11 mouse cellular contexts compared by ENCODE assay signal in the genomic region with DNA sequence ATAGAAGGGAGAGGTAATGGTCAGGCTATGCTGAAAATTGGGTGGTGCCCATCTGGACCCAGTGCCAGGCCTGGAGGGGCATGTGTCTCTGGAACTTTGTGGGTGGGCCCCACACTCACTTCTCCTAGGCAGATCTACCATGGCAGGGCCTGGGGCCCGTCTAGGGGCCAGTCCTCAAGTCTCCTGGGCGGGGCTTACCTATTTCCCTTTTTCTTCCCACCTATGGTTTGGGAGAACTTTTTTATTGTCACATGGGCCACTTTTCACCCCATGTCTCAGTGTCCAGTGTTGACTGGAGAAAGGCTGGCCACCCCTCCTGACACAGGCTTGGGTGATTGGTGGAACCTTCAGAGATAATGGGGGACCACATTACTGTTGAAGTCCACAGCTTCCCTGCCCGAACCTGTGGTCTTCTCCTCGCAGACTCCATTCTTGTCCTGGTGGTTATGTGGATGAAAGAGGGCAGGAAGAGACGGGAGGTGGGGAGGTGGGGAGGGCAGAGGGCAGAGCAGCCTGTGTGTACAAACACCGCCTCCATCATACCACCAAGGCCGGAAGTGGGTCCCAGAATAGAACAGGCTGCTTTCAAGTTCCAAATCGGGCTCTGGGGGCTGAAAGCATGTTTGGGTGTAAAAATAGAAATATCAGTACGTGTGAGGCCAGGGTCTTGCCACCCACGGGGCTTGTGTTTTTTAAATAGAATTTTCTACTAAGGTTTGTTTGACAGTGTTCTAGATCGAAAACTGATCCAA. TPM values are rescaled to one million over a fixed set of nuclear protein-coding genes. Genes with fewer than 3 reads are reported as not detected.
DNase-seq lines count a peak whose midpoint lies in the region; ATAC-seq and TF ChIP-seq lines count a peak whose summit lies in the region.
"Had no signal": no experiment of that assay in that cellular context is flagged by ENCODE, and none has a peak within 500 bp of the region (broad histone marks: within the 10 kb centered on the region; RNA-seq: fewer than 3 reads in every experiment).

No protein-coding gene starts in this region.

- H3K36me3 ChIP-seq in MEL (ENCODE audit: control insufficient read depth in 1 of 2, insufficient read depth in 2 of 2, low read length in 2 of 2), result peaks cover 0 to 16% of the 10 kb centered on the region in 2 experiments; a peak in 2 of 4 replicates
- no peaks in the 10 kb centered on the region for H3K36me3 ChIP-seq in liver, embryonic 16.5 days (ENCODE audit: control insufficient read depth, insufficient read depth)
- H3K36me3 ChIP-seq: embryonic facial prominence, embryonic 10.5 days; midbrain, embryonic 12.5 days had no signal

- H3K79me2 ChIP-seq in MEL (ENCODE audit: control insufficient read depth, insufficient read depth, low read length, poor library complexity), result no peaks in the 10 kb centered on the region

- peak in 1 of 2 experiments; percentile 51; a peak in 1 of 4 replicates for TF ChIP-seq EP300 in MEL (IDR thresholded peaks at IDR 0.05; ENCODE audit: low read depth in 1 of 2, low read length in 2 of 2)

- H3K4me3 ChIP-seq in left cerebral cortex, adult 2 months, result no peak overlapping the region
- 0 out of 4 replicates have a peak overlapping the region, but pooled peaks of 1 of the 2 experiments have one; percentile 3 for H3K4me3 ChIP-seq in MEL (ENCODE audit: control insufficient read depth in 1 of 2, insufficient read depth in 1 of 2, low read depth in 2 of 2, low read length in 2 of 2)
- H3K4me3 ChIP-seq in liver, embryonic 16.5 days (ENCODE audit: low read depth, low read length), result no peak overlapping the region
- H3K4me3 ChIP-seq: embryonic facial prominence, embryonic 10.5 days; midbrain, embryonic 12.5 days had no signal

- no peak overlapping the region for H3K27ac ChIP-seq in left cerebral cortex, adult 2 months
- H3K27ac ChIP-seq in MEL (ENCODE audit: control insufficient read depth, low read depth, low read length), result peak overlapping the region; percentile 26; the same call in 1 of the 2 replicates
- H3K27ac ChIP-seq in liver, embryonic 16.5 days (ENCODE audit: low read length), result no peak overlapping the region
- H3K27ac ChIP-seq: embryonic facial prominence, embryonic 10.5 days; hindbrain, postnatal 0 days; midbrain, embryonic 12.5 days had no signal

- peaks cover 12 to 17% of the 10 kb centered on the region in 2 experiments for H3K4me1 ChIP-seq in MEL (ENCODE audit: control insufficient read depth in 1 of 2, insufficient read depth in 2 of 2, low read length in 2 of 2)
- H3K4me1 ChIP-seq in liver, embryonic 16.5 days (ENCODE audit: control insufficient read depth, low read depth, low read length), result peaks cover 16% of the 10 kb centered on the region
- H3K4me1 ChIP-seq: midbrain, embryonic 12.5 days had no signal

- WGBS in liver, embryonic 16.5 days (ENCODE audit: insufficient replicate concordance), result 18% methylated on average over 11 of the region's 11 CpGs

- H3K9me3 ChIP-seq in MEL (replicated peaks; ENCODE audit: insufficient read depth, low read length), result no peaks in the 10 kb centered on the region
- no peaks in the 10 kb centered on the region for H3K9me3 ChIP-seq in liver, embryonic 16.5 days (replicated peaks; ENCODE audit: control insufficient read depth, low read length)
- H3K9me3 ChIP-seq: embryonic facial prominence, embryonic 10.5 days; midbrain, embryonic 12.5 days had no signal

- TF ChIP-seq CTCF in left cerebral cortex, adult 2 months (IDR thresholded peaks at IDR 0.05), result no peak
- TF ChIP-seq CTCF in MEL (IDR thresholded peaks at IDR 0.05 in 2 of 3, conservative IDR thresholded peaks at IDR 0.05 in 1 of 3; ENCODE audit: control insufficient read depth in 1 of 3, insufficient read depth in 1 of 3, low read depth in 2 of 3, low read length in 3 of 3, poor library complexity in 1 of 3, severe bottlenecking in 1 of 3), result no peak

- 0 out of 2 replicates have a peak, but pooled peaks have one; percentile 4 for ATAC-seq in liver, embryonic 16.5 days (ENCODE audit: low read depth)
- ATAC-seq: hindbrain, postnatal 0 days had no signal

- H3K27me3 ChIP-seq in MEL (ENCODE audit: control insufficient read depth in 1 of 2, insufficient read depth in 2 of 2, low read length in 2 of 2), result no peaks in the 10 kb centered on the region
- H3K27me3 ChIP-seq in liver, embryonic 16.5 days (ENCODE audit: control insufficient read depth, insufficient read depth, low read depth, low read length), result no peaks in the 10 kb centered on the region; the same call in 1 of the 2 replicates

- intact Hi-C loops in left cerebral cortex, postnatal 14 days (cut with DNase I), result no loop called here
- intact Hi-C loops in left cerebral cortex, adult 2 months (cut with DNase I), result loop anchor here (10.0 kb wide), 1 partner anchor 244 kb away; a partner anchor contains a TSS

- TF ChIP-seq RAD21 in MEL (IDR thresholded peaks at IDR 0.05; ENCODE audit: low read depth, low read length), result no peak

- H3K4me2 ChIP-seq in liver, embryonic 16.5 days (ENCODE audit: low read depth, low read length), result peak overlapping the region; percentile 6; the same call in 1 of the 2 replicates
- H3K4me2 ChIP-seq: midbrain, embryonic 12.5 days had no signal

- DNase-seq in left cerebral cortex, postnatal 14 days (ENCODE audit: low spot score in 2 of 2), result peak; percentile 28 to 60
- DNase-seq in left cerebral cortex, adult 2 months (ENCODE audit: extremely low spot score in 1 of 2, low spot score in 2 of 2), result no peak
- peak; percentile 64 for DNase-seq in MEL (ENCODE audit: low read depth, low spot score)
- peak; percentile 68 to 79 for DNase-seq in thymus, adult 18-20 months
- DNase-seq in cerebellum, adult 11-12 months, result no peak
- no peak for DNase-seq in yolk sac, embryonic 10.5 days (ENCODE audit: low spot score)
- DNase-seq in kidney, adult 11 months, result no peak

- TF ChIP-seq POLR2A in MEL (IDR thresholded peaks at IDR 0.05; ENCODE audit: control insufficient read depth in 1 of 2, insufficient read depth in 1 of 2, low read depth in 1 of 2, low read length in 2 of 2, poor library complexity in 1 of 2), result no peak

- peak overlapping the region; percentile 27 for H3K9ac ChIP-seq in MEL (ENCODE audit: control insufficient read depth, low read depth, low read length, poor library complexity, severe bottlenecking)
- H3K9ac ChIP-seq in liver, embryonic 16.5 days (ENCODE audit: low read depth, low read length), result no peak overlapping the region
- H3K9ac ChIP-seq: midbrain, embryonic 12.5 days had no signal

TF ChIP-seq in MEL, 35 proteins besides CTCF, POLR2A, EP300 and RAD21 (continues in another document):
- TF ChIP-seq UBTF (IDR thresholded peaks at IDR 0.05; ENCODE audit: borderline replicate concordance, insufficient read depth, low read depth, low read length), result no peak
- TF ChIP-seq POLR2AphosphoS5 (IDR thresholded peaks at IDR 0.05; ENCODE audit: borderline replicate concordance, low read depth, low read length), result no peak
- no peak for TF ChIP-seq NELFE (IDR thresholded peaks at IDR 0.05; ENCODE audit: low read depth, low read length)
- TF ChIP-seq USF1 (IDR thresholded peaks at IDR 0.05; ENCODE audit: low read depth, low read length), result peak; percentile 65
- no peak for TF ChIP-seq ZC3H11A (IDR thresholded peaks at IDR 0.05; ENCODE audit: low read depth, low read length)
- no peak for TF ChIP-seq POLR2AphosphoS2 (IDR thresholded peaks at IDR 0.05; ENCODE audit: low read length)
- TF ChIP-seq TAL1 (IDR thresholded peaks at IDR 0.05; ENCODE audit: low read length), result no peak
- TF ChIP-seq MEF2A (IDR thresholded peaks at IDR 0.05; ENCODE audit: extremely low read depth, insufficient replicate concordance, low read depth, low read length, poor library complexity, severe bottlenecking), result no peak
- TF ChIP-seq CHD1 (IDR thresholded peaks at IDR 0.05; ENCODE audit: low read depth, low read length), result no peak
- TF ChIP-seq MAFK (IDR thresholded peaks at IDR 0.05; ENCODE audit: borderline replicate concordance, low read depth, low read length), result no peak
- TF ChIP-seq MAX (IDR thresholded peaks at IDR 0.05; ENCODE audit: low read length), result 0 out of 2 replicates have a peak, but pooled peaks have one; percentile 46
- TF ChIP-seq RCOR1 (IDR thresholded peaks at IDR 0.05; ENCODE audit: low read depth, low read length), result no peak
- no peak for TF ChIP-seq TBP (IDR thresholded peaks at IDR 0.05; ENCODE audit: low read depth, low read length)
- TF ChIP-seq MXI1 (IDR thresholded peaks at IDR 0.05; ENCODE audit: low read depth, low read length), result peak; percentile 58
- no peak for TF ChIP-seq ZMIZ1 (IDR thresholded peaks at IDR 0.05; ENCODE audit: low read depth, low read length)
- 0 out of 4 replicates have a peak, but pooled peaks of 1 of the 2 experiments have one; percentile 8 for TF ChIP-seq USF2 (IDR thresholded peaks at IDR 0.05; ENCODE audit: borderline replicate concordance in 1 of 2, insufficient read depth in 1 of 2, low read depth in 1 of 2, low read length in 2 of 2)
- no peak for TF ChIP-seq ZKSCAN1 (IDR thresholded peaks at IDR 0.05; ENCODE audit: low read depth, low read length)
- no peak for TF ChIP-seq GATA1 (IDR thresholded peaks at IDR 0.05; ENCODE audit: low read depth, low read length)
- TF ChIP-seq MYC (IDR thresholded peaks at IDR 0.05; ENCODE audit: low read depth, low read length), result 0 out of 2 replicates have a peak, but pooled peaks have one; percentile 13

RNA-seq across cellular contexts. Expression of a gene that starts 5.0 kb away (rescaled TPM):
- 1 to 10 TPM; 2.8 to 4.6 TPM for total RNA-seq in left cerebral cortex, postnatal 14 days (2021)
- 1 to 10 TPM; 3.4 to 3.9 TPM for total RNA-seq in left cerebral cortex, adult 2 months (2021)
- 7.1 and 7.9 TPM in 2 replicates for total RNA-seq in MEL (2012; rRNA removed)
- 10 to 100 TPM in 1 of 2 experiments, not detected in 1; 12.0 TPM for polyA plus RNA-seq in MEL (2012; ENCODE audit: insufficient read depth in 1 of 2, insufficient read length in 2 of 2, low read depth in 1 of 2, low replicate concordance in 2 of 2, missing spikeins in 1 of 2)
- polyA plus RNA-seq in liver, embryonic 16.5 days (2015; fragmentation: Nextera tagmentation; extraction: Ambion mirVana), result 6.5 and 6.8 TPM in 2 replicates

RNA-seq across cellular contexts. Expression of a gene that starts 6.8 kb away (rescaled TPM):
- total RNA-seq in left cerebral cortex, postnatal 14 days (2021), result 10 to 100 TPM in 1 of 2 experiments, 1 to 10 TPM in 1; 9.2 to 11.7 TPM
- 10 to 100 TPM; 20.2 to 21.8 TPM for total RNA-seq in left cerebral cortex, adult 2 months (2021)
- 22.5 and 27.0 TPM in 2 replicates for total RNA-seq in MEL (2012; rRNA removed)
- polyA plus RNA-seq in MEL (2012; ENCODE audit: insufficient read depth in 1 of 2, insufficient read length in 2 of 2, low read depth in 1 of 2, low replicate concordance in 2 of 2, missing spikeins in 1 of 2), result 10 to 100 TPM; 30.6 to 89.4 TPM
- polyA plus RNA-seq in liver, embryonic 16.5 days (2015; fragmentation: Nextera tagmentation; extraction: Ambion mirVana), result 6.2 and 6.3 TPM in 2 replicates

RNA-seq across cellular contexts. Expression of a gene that starts 52.8 kb away (rescaled TPM):
- total RNA-seq in left cerebral cortex, postnatal 14 days (2021), result 100 to 1,000 TPM; 361 to 367 TPM
- 100 to 1,000 TPM; 409 to 413 TPM for total RNA-seq in left cerebral cortex, adult 2 months (2021)
- 54.6 and 79.3 TPM in 2 replicates for total RNA-seq in MEL (2012; rRNA removed)
- 100 to 1,000 TPM in 1 of 2 experiments, not detected in 1; 127 TPM for polyA plus RNA-seq in MEL (2012; ENCODE audit: insufficient read depth in 1 of 2, insufficient read length in 2 of 2, low read depth in 1 of 2, low replicate concordance in 2 of 2, missing spikeins in 1 of 2)
- polyA plus RNA-seq in liver, embryonic 16.5 days (2015; fragmentation: Nextera tagmentation; extraction: Ambion mirVana), result 122 and 133 TPM in 2 replicates

Comparison
In these comparisons a context has a peak if more than half of its experiments do, and no peak if none do; other contexts are left out.
1. DNase-seq: peak in left cerebral cortex, postnatal 14 days (2 of 2), MEL (single experiment) and thymus, adult 18-20 months (2 of 2); none in left cerebral cortex, adult 2 months (0 of 2), cerebellum, adult 11-12 months (single experiment), yolk sac, embryonic 10.5 days (single experiment) and kidney, adult 11 months (single experiment).